Mouse (Mus musculus) heart, postnatal 0 days (tissue): ENCODE measurements at regions not wholly inside any gene's neighbourhood (a gene's known extent, or its start where the extent isn't known, plus 50 kb on each side); places are given as distances from the start of the nearest gene placed in this dataset.

Experiments
- CTCF ChIP-seq: IDR thresholded peaks from 2 replicates; pipeline ENCODE4 v1.5.1; 2016; ENCODE audit warnings: antibody characterized with exemption, control low read depth, low read depth
- EP300 ChIP-seq: IDR thresholded peaks from 2 replicates; pipeline ENCODE4 v1.6.1; 2016; ENCODE audit warnings: antibody characterized with exemption, low read depth

DNA sequence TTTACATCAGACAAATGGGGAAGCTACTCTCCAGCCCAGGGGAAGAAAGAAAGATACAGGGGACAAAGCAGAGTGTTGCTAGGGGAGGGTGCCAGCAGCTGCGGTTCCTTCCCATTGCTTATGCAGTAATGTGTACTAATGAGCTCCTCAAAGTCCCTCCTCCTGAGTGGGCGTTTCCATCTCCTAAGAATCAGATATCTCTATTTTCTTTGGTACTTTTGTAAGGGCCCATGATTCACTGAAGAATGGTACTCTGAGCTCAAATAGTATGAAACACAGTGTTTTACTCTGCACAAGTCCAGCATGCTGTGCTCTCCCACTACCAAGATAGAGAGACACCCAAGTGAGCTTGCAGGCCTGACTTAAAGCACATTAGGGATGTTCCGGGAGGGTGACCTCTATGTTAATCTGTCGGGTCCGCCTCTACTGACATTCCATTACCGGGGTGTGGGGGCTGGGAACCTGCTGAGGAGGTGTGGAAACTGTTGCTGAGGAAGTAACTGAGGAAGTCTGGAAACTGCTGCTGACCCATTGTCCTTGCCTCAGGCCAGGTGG lies 114.8 kb upstream of the Ttc29 start:
- TF ChIP-seq CTCF (no peak), EP300 (no peak)
